Mouse (Mus musculus): Measurements from ENCODE around the gene Ntrk3. TPM values are rescaled to one million over a fixed set of nuclear protein-coding genes. Genes with fewer than 3 reads are reported as not detected.

Ntrk3 gene
- polyA plus RNA-seq, 1 experiment from 2014 or later: 2.2 TPM

DNA sequence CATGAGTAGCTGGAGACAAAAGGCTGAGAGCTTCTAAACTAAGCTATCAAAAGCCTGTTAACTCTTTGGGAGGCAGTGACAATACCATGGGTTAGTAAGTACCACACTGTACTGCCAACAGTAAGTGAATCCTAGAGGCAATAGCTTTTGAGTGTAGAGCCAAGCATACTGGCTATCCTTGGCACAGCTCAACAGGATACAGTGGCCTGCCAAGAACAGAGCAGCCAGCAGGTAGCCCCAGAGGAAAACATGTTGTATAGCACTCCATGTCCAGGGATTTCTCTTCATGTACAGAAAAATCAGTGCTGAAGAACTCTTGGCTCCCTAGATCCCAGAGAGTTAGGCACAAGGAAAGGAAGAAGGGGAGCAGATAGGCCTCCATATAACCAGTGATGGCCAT is 296.1 kb downstream of the Ntrk3 start:
- no peaks in the 10 kb centered on the region for H3K27me3 ChIP-seq
- no peak overlapping the region for H3K9ac ChIP-seq
- no peak overlapping the region for H3K4me2 ChIP-seq (replicated peaks)
- no peak overlapping the region for H3K4me3 ChIP-seq
- H3K4me1 ChIP-seq: no peaks in the 10 kb centered on the region
- H3K36me3 ChIP-seq: no peaks in the 10 kb centered on the region
- no peaks in the 10 kb centered on the region for H3K9me3 ChIP-seq
- no peak for ATAC-seq (ENCODE audit: low FRiP score, low read depth)
- no peak overlapping the region for H3K27ac ChIP-seq

DNA sequence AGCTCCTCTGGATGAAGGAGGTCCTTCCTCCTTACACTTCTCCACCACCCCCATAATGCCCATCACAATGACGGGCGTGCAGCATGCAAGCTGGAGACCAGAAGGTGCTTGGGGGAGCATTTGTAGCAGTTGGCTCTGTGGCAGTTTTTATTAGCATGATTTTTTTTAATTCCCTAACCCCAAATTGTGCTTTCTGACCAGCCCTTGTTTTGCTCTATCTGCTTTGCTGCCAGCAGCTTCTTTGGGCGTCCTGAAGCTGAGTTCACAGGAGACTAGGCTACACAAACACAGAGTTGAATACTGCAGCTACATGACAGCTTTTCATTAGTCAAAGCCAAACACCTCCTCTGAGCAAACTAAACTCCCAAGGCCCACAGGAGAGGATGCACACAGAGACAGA is 296.9 kb downstream of the Ntrk3 start:
- no peak overlapping the region for H3K4me2 ChIP-seq (replicated peaks)
- H3K36me3 ChIP-seq: no peaks in the 10 kb centered on the region
- ATAC-seq (ENCODE audit: low FRiP score, low read depth): no peak
- H3K4me3 ChIP-seq: no peak overlapping the region
- no peaks in the 10 kb centered on the region for H3K27me3 ChIP-seq
- H3K9me3 ChIP-seq: no peaks in the 10 kb centered on the region
- WGBS: 89% methylated on average over 3 of the region's 3 CpGs
- no peak overlapping the region for H3K27ac ChIP-seq
- no peaks in the 10 kb centered on the region for H3K4me1 ChIP-seq
- no peak overlapping the region for H3K9ac ChIP-seq

DNA sequence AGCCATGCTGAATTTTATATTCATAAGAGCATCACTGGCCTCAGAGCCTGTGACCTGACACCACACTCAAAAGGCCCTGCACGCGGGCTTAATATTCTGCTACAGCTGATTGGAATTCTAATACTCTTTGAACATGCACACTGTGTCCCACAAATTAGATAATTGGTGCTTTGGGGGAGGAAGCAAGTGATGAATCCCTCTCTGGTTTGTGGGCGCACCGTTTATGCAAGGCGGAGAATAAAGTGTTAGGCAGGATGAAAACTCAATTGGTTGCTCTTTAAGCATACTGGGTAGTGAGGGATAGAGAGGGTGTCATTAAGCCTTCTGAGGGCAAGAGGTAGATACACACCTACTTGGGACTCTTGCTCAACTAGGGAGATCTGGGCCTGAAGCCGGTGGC is 297.3 kb downstream of the Ntrk3 start:
- Histone ChIP-seq H3K4me3 (no peak overlapping the region), H3K4me1 (no peaks in the 10 kb centered on the region), H3K9me3 (no peaks in the 10 kb centered on the region), H3K4me2 (replicated peaks) (no peak overlapping the region), H3K27me3 (no peaks in the 10 kb centered on the region), H3K27ac (no peak overlapping the region), H3K9ac (no peak overlapping the region), H3K36me3 (no peaks in the 10 kb centered on the region)
- ATAC-seq (ENCODE audit: low FRiP score, low read depth): no peak
- 90% methylated on average over 6 of the region's 6 CpGs for WGBS

DNA sequence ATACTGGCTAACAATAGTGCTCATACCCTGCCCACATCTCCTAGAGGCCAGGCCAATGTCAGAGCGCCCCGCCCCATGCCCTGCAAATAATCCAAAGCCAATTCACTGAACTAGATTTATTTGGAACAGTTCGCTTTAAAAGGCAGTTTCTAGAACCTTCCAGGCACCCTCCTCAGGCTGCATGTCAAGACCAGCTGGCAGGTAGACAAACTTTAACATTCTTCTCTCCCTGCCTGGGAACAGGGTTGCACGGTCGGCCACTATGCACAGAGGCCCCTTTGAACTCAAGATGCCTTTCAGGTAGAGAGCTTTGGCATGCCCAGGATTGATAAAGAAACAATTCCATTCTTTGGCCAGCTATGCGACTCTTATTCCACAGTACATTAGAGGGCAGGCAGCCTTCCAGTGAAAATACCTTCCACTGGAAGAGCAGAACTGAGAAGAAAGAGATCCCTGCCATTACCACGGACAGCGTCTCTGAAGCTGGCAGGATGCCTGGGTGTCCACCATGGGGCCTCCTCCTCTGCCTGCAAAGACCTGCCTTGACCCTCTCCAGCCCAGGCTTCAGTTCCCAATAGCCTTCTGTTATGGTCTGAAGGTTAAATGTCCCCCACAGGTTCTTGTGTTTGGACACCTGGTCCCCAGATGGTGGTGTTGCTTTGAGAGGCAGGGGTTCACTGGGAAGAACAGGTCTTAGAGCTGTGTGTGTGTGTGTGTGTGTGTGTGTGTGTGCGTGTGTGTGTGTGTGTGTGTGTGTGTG is 298.3 kb downstream of the Ntrk3 start:
- Histone ChIP-seq H3K9ac (no peak overlapping the region), H3K4me2 (replicated peaks) (no peak overlapping the region), H3K27me3 (no peaks in the 10 kb centered on the region), H3K4me1 (no peaks in the 10 kb centered on the region), H3K9me3 (no peaks in the 10 kb centered on the region), H3K4me3 (no peak overlapping the region), H3K36me3 (no peaks in the 10 kb centered on the region), H3K27ac (no peak overlapping the region)
- ATAC-seq (ENCODE audit: low FRiP score, low read depth): no peak; the same call in 1 of the 2 replicates
- 73% methylated on average over 9 of the region's 9 CpGs for WGBS

DNA sequence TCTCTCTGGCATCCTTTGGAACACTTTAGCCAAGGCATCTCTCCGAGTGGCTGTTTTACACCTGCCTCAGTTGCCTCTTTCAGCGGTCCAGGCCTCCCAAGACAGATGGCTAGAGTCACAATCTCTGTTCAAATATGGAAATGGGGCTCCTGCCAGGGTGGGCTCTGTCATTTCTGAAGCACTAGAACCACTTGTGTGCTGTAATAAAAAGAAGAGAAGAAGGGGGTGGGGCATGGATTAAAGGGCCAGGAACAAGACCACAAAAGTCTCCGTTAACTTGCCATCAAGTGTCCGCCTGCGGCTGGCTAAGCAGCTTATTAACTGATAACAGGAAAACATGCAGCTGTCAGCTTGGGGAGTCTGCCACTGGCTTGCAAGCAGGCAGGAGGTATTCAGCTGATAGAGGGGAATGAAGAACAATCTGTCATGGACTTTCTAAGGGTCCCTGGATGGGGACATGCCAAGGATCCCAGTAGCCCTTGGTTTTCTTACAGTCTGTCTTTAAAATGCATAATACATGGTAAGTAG is 304.1 kb downstream of the Ntrk3 start:
- no peaks in the 10 kb centered on the region for H3K27me3 ChIP-seq
- no peak for ATAC-seq (ENCODE audit: low FRiP score, low read depth)
- no peak overlapping the region for H3K4me3 ChIP-seq
- H3K27ac ChIP-seq: no peak overlapping the region
- H3K4me2 ChIP-seq (replicated peaks): no peak overlapping the region
- no peaks in the 10 kb centered on the region for H3K9me3 ChIP-seq
- WGBS: 42% methylated on average over 5 of the region's 5 CpGs
- H3K9ac ChIP-seq: no peak overlapping the region
- H3K4me1 ChIP-seq: no peaks in the 10 kb centered on the region
- H3K36me3 ChIP-seq: no peaks in the 10 kb centered on the region

DNA sequence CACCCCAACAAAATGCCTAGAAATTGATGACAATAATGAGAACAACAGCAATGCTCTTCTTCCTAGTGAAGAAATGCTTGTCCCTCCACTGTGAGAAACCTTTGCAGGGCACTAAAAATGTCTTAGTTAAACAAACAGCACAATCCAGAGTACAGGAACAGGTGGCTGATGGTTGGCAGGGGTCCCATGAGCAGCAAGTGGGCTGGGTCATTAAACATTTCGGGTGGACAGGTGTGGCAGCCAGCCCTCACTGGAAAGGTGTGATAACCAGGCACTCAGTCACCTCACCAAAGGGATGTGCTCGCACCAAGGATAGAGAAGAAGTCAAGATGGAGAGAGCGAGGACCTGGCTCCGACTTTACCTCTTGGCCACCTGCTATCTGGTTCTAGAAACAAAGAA is 306.2 kb downstream of the Ntrk3 start:
- 89% methylated on average over 4 of the region's 4 CpGs for WGBS
- Histone ChIP-seq H3K9me3 (no peaks in the 10 kb centered on the region), H3K4me1 (no peaks in the 10 kb centered on the region), H3K4me2 (replicated peaks) (no peak overlapping the region), H3K27me3 (no peaks in the 10 kb centered on the region), H3K36me3 (no peaks in the 10 kb centered on the region), H3K4me3 (no peak overlapping the region), H3K9ac (no peak overlapping the region), H3K27ac (no peak overlapping the region)
- ATAC-seq (ENCODE audit: low FRiP score, low read depth): no peak

DNA sequence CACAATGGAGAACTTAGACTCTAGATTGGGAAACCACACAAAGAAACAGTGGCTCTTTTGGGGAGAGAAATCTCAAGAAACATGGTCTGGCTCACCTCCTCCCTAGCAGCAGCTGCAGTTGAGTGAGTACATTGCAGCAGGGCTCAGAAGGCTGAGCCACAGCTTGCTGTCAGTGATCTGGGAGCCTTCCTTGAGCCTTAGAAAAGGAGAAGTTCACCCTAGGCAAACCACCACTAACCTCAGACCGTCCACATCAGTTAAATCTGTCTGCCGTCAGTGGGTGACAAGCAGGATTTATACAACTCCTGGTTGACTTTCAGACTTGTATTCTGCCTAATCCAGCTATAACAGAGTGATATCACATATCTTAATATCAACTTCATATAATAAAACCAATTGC is 325.6 kb downstream of the Ntrk3 start:
- Histone ChIP-seq H3K9me3 (no peaks in the 10 kb centered on the region), H3K27ac (no peak overlapping the region), H3K4me3 (no peak overlapping the region), H3K36me3 (no peaks in the 10 kb centered on the region), H3K27me3 (no peaks in the 10 kb centered on the region), H3K4me1 (no peaks in the 10 kb centered on the region), H3K9ac (no peak overlapping the region), H3K4me2 (replicated peaks) (no peak overlapping the region)
- WGBS: 86% methylated on average over 2 of the region's 2 CpGs
- ATAC-seq (ENCODE audit: low FRiP score, low read depth): no peak

DNA sequence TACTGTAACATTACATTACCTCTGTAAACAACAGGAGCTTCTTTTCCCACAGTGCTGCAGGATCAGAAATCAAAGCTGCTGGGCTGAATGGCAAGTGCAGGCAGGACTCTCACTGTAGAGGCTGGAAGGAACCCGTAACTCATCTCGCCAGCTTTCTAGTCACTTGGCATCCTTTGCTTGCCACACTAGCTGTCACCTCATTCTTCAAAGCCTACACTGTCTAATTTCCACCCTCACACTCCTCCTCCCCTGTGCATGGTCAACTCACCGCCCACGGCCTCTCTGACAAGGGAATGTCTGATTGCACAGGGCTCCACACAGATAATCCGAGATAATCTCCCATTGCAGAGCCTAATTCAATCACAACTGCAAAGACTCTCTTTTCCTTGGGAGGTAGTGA is 327.8 kb downstream of the Ntrk3 start:
- Histone ChIP-seq H3K4me3 (no peak overlapping the region), H3K9ac (no peak overlapping the region), H3K9me3 (no peaks in the 10 kb centered on the region), H3K4me2 (replicated peaks) (no peak overlapping the region), H3K36me3 (no peaks in the 10 kb centered on the region), H3K27me3 (no peaks in the 10 kb centered on the region), H3K4me1 (no peaks in the 10 kb centered on the region), H3K27ac (no peak overlapping the region)
- no peak for ATAC-seq (ENCODE audit: low FRiP score, low read depth)
- 70% methylated on average over 5 of the region's 5 CpGs for whole genome bisulfite sequencing

DNA sequence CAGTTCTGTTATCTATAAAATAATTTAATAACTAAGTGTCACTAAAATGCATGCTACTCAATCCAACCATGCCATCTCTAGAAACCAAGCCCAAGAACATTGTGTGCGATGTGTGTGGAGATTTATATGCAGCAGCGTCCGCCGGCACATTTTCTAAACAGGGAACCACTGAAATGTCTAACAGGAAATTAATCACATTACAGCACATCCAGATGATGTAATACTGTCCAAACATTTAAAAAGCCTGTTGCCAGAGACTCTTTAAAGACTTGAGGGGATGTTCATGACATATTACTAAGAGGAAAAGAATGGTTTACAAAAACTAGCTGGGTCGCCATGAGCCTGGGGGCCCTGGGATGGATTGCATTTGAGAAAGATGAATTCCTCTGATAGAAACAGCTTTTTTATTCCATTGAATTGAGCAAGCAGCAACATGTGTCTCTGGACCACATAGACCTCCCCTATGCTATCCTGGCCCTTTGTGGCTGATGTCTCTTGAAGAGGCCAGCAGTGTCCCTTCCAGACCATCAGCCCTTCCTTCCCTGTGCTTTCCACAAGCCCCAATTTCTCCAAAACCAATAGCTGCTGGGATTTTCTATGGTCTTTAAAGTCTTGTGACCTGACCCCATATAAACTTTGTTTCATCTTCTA is 331.0 kb downstream of the Ntrk3 start:
- H3K4me3 ChIP-seq: no peak overlapping the region
- no peaks in the 10 kb centered on the region for H3K9me3 ChIP-seq
- H3K4me1 ChIP-seq: no peaks in the 10 kb centered on the region
- no peaks in the 10 kb centered on the region for H3K36me3 ChIP-seq
- H3K27me3 ChIP-seq: no peaks in the 10 kb centered on the region
- ATAC-seq (ENCODE audit: low FRiP score, low read depth): no peak
- no peak overlapping the region for H3K27ac ChIP-seq
- WGBS: 81% methylated on average over 5 of the region's 5 CpGs
- no peak overlapping the region for H3K9ac ChIP-seq
- H3K4me2 ChIP-seq (replicated peaks): no peak overlapping the region

DNA sequence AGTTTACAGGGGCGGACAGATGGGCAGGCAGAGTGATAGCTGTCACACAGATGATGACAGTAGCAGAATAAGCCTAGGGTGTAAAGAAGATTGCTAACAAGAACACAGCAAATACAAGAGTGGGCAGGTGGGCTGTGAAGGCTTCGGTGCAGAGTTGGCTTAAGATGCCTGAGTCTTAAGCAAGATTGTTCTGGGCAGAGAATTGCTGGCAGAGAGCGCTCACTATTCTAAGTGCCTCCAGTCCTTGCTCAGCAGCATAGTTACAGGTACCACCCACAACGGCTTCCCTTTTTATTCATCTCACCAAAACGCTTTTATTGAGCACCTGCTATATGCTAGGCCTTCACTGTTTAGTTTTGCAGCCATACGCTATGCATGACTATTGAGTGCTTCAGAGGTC is 333.3 kb downstream of the Ntrk3 start:
- Histone ChIP-seq H3K9me3 (no peaks in the 10 kb centered on the region), H3K27ac (no peak overlapping the region), H3K4me2 (replicated peaks) (no peak overlapping the region), H3K4me1 (no peaks in the 10 kb centered on the region), H3K36me3 (no peaks in the 10 kb centered on the region), H3K9ac (no peak overlapping the region), H3K4me3 (no peak overlapping the region), H3K27me3 (no peaks in the 10 kb centered on the region)
- no peak for ATAC-seq (ENCODE audit: low FRiP score, low read depth)
- 89% methylated on average over 6 of the region's 6 CpGs for WGBS

DNA sequence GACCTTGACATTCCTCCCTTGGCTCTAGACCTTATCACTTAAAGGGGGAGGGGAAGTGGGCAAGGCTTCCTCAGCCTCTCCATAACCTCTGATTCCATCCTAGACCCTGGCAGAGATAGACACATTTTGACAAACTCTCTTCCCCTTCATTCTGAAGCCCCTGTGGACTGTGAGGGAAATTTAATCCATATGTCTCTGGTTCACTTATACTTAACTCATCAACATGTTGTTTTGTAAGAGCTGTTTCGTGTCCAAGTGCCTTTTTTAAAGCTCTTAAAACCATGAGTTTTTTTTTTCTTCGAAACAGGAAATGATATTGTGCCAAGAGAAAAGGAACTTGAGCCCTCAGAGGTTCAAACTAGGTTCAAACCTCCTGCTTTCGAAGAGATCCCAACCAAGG is 335.3 kb downstream of the Ntrk3 start:
- Histone ChIP-seq H3K27me3 (no peaks in the 10 kb centered on the region), H3K4me2 (replicated peaks) (no peak overlapping the region), H3K9ac (no peak overlapping the region), H3K9me3 (no peaks in the 10 kb centered on the region), H3K4me3 (no peak overlapping the region), H3K27ac (no peak overlapping the region), H3K4me1 (no peaks in the 10 kb centered on the region), H3K36me3 (no peaks in the 10 kb centered on the region)
- no peak for ATAC-seq (ENCODE audit: low FRiP score, low read depth)
- WGBS: 51% methylated on average over 3 of the region's 3 CpGs

DNA sequence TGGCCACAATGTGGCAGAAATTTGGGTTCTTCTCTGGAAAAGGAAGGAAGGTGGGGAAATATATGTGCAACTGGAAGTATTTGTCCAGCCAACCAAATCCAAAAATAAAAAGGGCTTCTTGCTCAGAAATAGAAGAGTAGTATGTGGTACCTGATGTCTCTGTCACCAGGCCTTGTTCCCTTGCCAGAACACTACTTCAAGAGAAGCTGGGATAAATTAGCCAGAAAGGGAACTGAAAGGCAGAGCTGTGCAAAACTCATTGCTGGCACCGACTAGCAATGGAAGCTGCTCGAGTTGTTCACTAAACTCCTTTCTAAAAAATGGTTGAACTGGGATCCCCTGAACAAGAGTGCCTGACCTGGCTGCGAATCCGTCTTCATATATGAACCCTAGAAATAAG is 337.6 kb downstream of the Ntrk3 start:
- 87% methylated on average over 4 of the region's 4 CpGs for WGBS
- H3K27me3 ChIP-seq: no peaks in the 10 kb centered on the region
- H3K4me1 ChIP-seq: no peaks in the 10 kb centered on the region
- no peak overlapping the region for H3K4me2 ChIP-seq (replicated peaks)
- no peak overlapping the region for H3K27ac ChIP-seq
- no peak overlapping the region for H3K4me3 ChIP-seq
- no peak for ATAC-seq (ENCODE audit: low FRiP score, low read depth)
- H3K9ac ChIP-seq: no peak overlapping the region
- H3K36me3 ChIP-seq: no peaks in the 10 kb centered on the region
- H3K9me3 ChIP-seq: no peaks in the 10 kb centered on the region

DNA sequence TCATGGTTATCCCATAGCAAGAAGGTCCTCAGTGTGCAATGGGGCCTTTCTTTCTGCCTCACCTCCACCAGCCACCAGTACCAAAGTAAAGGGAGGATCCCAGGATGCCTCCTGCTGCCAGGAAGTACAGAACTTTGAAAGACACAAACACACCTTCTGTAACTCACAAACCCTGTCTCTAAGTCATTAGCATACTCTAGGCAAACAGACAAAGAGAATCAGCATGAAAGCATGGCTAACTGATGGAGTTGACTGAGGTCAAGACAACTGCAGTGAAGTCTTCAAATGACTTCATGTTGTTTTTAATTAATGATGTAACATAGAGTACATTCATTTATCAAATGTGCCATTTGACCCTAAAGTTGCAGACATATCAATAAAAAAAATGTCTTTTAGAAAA is 339.4 kb downstream of the Ntrk3 start:
- no peak overlapping the region for H3K27ac ChIP-seq
- ATAC-seq (ENCODE audit: low FRiP score, low read depth): no peak
- no peaks in the 10 kb centered on the region for H3K9me3 ChIP-seq
- no peak overlapping the region for H3K9ac ChIP-seq
- H3K4me2 ChIP-seq (replicated peaks): no peak overlapping the region
- H3K4me1 ChIP-seq: no peaks in the 10 kb centered on the region
- H3K27me3 ChIP-seq: no peaks in the 10 kb centered on the region
- no peak overlapping the region for H3K4me3 ChIP-seq
- no peaks in the 10 kb centered on the region for H3K36me3 ChIP-seq
